Mouse (Mus musculus) right cerebral cortex, adult 2 months (tissue): ENCODE results near the gene Junb.

Experiments
- DNase-seq, 2 experiments: peaks; one replicate each; pipeline ENCODE4 v3.0.0; 2021 to 2022; ENCODE audit warnings: low spot score in 2 of 2

The Junb gene

GRCm38 (mm10) chr8:84978248-84978940 is at the start of gene Junb:
Gene Junb, minus strand, starts transcription at chr8:84978718.
- peak; percentile 96 to 97 for DNase-seq

DNA sequence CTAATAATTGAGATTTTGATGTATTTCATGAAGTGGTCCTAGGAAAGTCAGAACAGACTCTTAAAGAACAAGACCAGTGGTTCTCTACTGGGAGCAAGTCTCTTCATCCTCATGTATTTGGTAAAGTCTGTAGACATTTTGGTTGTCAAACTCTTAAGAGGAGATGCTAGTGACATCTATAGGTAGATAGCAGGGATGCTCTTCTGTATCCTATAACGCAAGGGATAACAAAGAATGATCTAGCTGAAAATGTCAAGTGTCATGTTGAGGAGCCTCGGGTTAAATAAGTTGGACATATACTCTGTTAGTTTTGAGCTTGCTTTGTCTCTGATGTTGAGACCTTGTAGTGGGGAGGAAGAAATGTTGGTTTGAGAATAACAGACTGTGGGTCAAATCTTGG is 49.4 kb upstream of the Junb start:
- DNase-seq, result no peak

DNA sequence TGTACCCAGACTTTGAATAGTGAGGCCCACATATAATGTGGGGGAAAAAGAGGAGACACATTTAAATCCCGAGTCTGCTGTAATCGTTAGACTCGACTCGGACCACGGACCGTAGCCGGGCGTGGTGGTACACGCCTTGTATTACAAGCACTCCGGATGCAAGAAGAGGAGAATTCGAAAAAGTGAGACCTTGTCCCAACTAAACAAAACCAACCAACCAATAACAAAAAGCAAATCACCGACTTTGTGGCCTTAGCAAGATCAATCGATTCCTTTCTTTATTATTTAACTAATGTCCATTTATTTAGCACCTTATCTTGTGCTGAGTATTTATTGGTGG is 49.0 kb upstream of the Junb start:
- DNase-seq, result no peak

DNA sequence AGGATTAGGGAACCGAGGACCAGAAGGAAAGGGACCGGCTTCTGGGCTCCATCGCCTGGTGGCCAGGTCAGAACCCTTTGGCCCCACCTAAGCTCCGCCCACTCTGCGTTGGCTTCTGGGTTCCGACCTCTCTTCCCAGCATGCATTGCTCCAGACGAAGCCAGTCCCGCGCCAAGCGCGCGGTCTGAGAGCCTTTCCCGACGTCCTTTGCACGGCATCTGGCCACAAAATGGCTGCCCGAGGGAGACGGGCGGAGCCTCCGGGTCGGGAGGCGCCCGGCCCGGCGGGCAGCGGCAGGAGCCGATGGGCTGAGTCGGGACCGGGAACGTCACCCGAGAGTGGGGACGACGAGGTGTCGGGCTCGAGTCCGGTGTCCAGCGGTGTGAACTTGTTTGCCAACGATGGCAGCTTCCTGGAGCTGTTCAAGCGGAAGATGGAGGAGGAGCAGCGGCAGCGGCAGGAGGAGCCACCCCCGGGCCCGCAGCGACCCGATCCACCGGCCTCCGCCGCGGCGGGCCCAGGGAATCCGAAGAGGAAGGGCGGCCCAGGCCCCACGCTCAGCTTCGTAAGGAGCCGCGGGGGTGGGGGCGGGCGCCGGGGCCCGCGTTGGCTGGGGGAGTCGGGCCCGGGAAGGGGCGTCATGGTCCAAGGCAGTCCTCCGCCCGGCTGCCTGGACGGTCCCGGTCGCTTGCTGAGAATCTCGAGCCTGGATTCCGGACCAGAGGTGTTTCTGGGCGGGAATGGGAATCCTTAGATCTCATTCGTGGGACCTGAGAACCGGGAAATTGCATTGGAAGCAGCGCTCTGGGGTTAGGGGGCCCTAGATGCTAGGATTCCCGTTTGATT is 48.4 kb upstream of the Junb start, which contains the start of gene Trir:
Trir (plus strand) TSS at position 154 of the 846 bp plus-strand sequence.
- peak; percentile 95 to 96 for DNase-seq

DNA sequence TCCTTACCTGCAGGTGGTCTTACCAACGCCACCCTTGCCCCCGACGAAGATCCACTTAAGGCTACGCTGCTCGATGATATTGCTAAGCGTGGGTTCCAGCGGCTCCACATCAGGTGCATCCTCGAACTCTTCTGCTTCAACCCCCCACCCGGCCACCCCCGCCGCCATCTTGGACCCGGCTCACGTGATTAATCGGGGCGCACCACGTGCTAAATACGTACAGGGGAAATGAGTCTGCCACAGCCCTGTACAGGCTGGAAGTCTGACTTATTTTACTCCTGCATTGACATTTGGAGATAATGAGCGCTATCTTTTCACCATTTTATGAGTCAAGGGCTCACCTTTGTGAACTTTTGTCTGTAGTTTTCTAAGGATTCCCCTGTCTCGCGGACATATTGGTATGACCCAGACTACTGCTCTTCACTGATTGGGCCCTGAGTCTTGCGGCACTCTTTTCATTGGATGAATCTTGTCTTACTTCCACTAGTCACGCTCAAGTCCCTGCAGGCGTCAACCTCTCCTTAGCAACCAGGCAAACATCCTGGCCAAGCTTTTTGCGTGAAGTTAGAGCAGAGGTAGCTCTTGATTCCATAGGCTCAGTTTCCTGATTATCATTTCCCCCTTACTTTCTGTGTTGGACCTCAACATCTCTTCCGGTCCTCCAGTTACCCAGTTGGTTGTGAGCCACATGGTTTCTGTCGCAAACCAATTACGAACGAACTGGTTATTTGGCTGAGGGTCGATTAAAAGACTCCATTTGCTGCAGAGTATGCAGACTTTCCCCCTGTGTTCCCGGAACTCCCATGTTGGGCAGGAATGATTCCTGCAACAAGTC is 46.8 kb upstream of the Junb start, which contains the start of gene Asna1:
Asna1 (minus strand) TSS at position 184 of the 835 bp plus-strand sequence.
- peak; percentile 81 to 85 for DNase-seq

DNA sequence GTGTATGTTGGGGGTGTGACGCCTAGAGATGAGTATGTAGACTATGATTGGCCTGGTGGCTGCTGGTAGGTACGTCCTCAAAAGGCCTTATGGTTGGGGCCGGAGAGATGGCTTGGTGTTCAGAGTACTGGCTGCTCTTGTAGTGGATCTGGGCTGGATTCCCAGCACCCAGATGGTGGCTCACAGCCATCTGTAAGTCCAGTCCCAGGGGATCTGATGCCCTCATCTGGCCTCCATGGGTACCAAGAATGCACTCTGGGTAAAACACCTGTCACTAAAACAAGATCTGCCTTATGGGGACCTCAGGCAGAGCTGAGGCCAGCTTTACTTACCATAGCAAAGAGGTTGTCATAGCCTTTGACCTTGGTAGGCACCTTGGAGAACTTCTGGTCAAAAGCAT is 45.3 kb upstream of the Junb start:
- DNase-seq, result no peak

DNA sequence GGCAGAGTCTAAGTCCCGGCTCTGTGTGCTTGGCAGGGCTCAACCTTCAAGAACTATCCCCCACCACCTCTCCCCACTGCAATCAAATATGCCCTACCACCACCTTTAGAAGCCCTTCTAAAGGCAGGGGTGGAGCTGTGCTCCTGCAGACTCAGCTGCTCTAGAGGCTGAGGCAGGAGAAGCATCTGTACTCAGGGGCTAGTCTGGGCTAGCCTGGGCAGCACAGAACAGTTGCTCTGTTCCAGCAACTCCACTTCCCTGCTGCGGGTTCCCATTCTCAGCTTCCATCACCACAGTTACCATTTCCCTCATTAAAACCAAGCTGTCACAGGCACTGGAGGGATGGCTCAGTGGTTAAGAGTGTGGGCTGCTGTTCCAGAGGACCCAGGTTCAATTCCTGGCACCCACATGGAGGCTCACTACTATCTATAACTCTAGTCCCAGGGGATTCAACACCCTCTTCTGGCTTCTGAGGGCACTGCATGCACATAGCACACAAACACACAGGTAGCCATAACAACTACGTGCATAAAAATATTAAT is 43.1 kb upstream of the Junb start:
- no peak for DNase-seq

- DNase-seq, result no peak
Measured at GRCm38 (mm10) chr8:85017209-85017608, 38.7 kb upstream of the Junb start.

DNA sequence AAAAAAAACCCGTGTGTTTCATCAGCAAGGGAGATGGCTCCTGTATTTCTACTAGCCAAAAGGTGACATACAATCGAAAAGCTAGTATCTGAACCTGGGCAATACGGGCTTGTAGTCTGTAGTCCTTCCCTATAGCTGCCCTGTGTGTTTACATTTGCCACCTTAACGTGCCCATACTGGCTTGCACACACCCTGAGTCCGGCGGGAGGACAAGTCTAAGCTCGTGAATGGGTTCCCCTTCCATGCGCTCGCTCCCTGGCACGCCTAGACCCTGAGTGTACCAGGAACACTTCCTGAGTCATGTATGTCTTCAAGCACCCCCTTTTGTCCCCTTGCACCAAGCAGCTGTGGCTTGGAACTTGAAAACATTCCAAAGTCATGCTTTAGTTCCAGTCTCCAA is 38.2 kb upstream of the Junb start:
- DNase-seq, result no peak

- no peak for DNase-seq
Measured at GRCm38 (mm10) chr8:85014431-85014830, 35.9 kb upstream of the Junb start, which contains the start of gene Best2. Gene Best2, minus strand, starts transcription at chr8:85014531.

- peak; percentile 83 to 85 for DNase-seq
Measured at GRCm38 (mm10) chr8:85013230-85013840, 34.8 kb upstream of the Junb start.

GRCm38 (mm10) chr8:85011242-85011641 is 32.7 kb upstream of the Junb start:
- DNase-seq, result no peak

- DNase-seq, result no peak
Measured at GRCm38 (mm10) chr8:85007686-85008085, 29.2 kb upstream of the Junb start.

DNA sequence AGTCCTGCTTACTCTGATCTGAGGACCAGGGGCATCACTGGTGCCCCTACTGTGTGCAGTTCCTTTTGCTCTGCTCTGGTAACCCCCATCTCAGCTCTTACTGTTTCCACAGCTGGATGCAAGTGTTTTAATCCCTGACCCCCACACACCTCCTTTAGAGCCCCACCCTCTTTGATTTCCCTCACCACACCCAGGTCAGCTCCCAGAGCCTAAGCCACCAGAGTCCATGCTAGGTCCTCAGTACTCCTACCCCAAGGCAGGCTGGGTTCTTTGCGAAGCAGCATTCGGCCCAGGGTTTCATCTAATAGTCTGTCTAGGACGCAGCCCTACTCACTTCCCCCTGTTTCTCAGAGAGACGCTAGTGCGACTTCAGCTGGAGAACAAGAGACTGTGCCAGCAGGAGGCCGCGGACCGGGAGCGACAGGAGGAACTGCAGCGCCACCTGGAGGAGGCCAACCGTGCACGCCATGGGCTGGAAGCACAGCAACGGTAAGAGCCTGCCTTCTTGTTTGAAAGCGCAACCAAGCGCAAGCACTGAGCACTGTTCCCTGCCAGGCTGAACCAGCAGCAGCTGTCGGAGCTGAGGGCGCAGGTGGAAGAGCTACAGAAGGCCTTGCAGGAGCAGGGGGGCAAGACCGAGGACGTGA is 19.3 kb upstream of the Junb start:
- peak; percentile 94 to 96 for DNase-seq

DNA sequence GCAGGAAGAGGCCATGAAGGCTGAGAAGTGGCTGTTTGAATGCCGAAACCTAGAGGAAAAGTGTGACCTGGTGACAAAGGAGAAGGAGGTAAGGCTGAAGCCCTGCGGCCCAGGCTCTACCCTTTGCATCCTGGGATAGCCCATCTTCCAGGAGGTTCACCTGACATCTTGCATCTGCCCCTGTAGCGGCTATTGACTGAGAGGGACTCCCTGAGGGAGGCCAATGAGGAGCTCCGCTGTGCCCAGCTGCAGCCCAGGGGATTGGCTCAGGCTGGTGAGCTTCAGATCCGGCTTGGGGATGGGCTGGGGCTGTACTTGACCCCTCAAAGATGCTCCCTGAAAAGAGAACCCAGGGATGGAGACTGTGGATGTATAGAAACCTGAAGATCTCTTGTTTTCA is 18.5 kb upstream of the Junb start:
- DNase-seq, result no peak

DNA sequence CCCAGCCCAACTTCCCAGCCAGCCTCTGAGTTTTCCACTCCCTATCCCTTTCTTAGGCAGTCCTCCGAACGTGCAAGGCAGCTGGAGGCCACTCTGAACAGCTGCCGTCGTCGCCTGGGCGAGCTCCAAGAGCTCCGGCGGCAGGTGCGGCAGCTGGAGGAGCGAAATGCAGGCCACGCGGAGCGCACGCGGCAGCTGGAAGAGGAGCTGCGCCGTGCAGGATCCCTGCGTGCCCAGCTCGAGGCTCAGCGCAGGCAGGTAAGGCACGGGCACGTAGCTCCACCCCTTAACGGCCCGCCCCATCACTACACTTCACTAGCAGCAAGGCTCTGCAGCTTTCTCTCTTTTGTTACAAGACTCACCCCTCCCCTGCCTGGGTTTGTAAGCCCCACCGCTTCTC is 17.2 kb upstream of the Junb start:
- no peak for DNase-seq

DNA sequence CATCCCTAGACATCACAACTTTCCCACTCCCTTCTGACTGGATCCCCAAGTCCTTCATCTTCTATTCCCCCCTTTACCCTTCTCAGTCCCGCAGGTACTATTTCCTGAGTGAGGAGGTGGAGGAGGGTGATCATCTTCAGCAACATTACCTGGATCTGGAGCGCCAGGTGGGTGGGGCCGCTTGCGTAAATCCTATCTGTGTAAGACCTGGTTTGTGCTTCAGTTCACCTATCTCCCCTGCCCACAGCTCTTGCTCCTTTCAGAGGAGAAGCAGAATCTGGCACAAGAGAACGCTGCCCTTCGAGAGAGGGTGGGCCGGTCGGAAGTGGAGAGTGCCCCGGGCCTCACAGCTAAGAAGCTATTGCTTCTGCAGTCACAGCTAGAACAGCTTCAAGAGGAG is 15.9 kb upstream of the Junb start:
- DNase-seq, result no peak

GRCm38 (mm10) chr8:84990836-84991235 is 12.3 kb upstream of the Junb start:
- no peak for DNase-seq

- DNase-seq, result peak; percentile 97 to 99
Measured at GRCm38 (mm10) chr8:84990349-84990748, 11.8 kb upstream of the Junb start, which contains the start of gene Hook2. Gene Hook2, plus strand, starts transcription at chr8:84990603.

GRCm38 (mm10) chr8:84989810-84990209 is 11.3 kb upstream of the Junb start:
- DNase-seq, result peak; percentile 91 to 92

DNA sequence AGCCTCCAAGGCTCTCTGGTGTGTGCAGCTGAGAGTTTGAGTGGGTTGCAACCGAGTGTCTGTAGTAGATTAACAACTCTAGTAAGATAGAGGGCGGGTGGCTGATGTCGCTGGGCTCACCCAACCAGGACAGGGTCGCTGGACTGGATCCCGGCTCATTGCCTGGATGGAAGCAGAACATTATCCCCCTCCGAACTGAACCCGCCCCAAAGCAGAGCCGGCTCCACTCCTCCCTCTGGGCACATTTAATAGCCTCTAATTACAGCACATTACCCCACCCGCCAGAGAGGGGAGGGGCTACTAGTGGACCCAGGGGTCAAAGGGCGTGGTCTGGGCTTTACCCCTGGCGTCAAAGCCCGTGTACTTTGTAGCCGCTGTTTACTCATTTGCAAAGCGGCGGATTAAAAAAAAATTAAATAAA is 10.8 kb upstream of the Junb start:
- DNase-seq, result no peak
